Mouse (Mus musculus): Measurements from ENCODE around the gene Rnf44. TPM values are rescaled to one million over a fixed set of nuclear protein-coding genes. Genes with fewer than 3 reads are reported as not detected.

Rnf44 gene
- polyA plus RNA-seq, 1 experiment: 132 TPM

- H3K36me3 ChIP-seq (replicated peaks; ENCODE audit: low read length): no peaks in the 10 kb centered on the region
- no peak overlapping the region for H3K4me3 ChIP-seq (replicated peaks)
- no peak for TF ChIP-seq GATA1 (IDR thresholded peaks at IDR 0.05; ENCODE audit: borderline replicate concordance, low read length)
- TF ChIP-seq FLI1 (IDR thresholded peaks at IDR 0.05; ENCODE audit: low read length): no peak
- H3K9me3 ChIP-seq: no peaks in the 10 kb centered on the region
- H3K4me1 ChIP-seq: peaks cover 4% of the 10 kb centered on the region; the same call in 1 of the 2 replicates
- H3K27me3 ChIP-seq (replicated peaks): peaks cover 48% of the 10 kb centered on the region
These were observed 11.2 kb upstream of the Rnf44 start for GRCm38 (mm10) chr13:54704890-54705289.

- TF ChIP-seq GATA1 (IDR thresholded peaks at IDR 0.05; ENCODE audit: borderline replicate concordance, low read length) (no peak), FLI1 (IDR thresholded peaks at IDR 0.05; ENCODE audit: low read length) (no peak)
- H3K27me3 ChIP-seq (replicated peaks): peaks cover 48% of the 10 kb centered on the region
These were observed 8.8 kb upstream of the Rnf44 start for GRCm38 (mm10) chr13:54702507-54702906.

GRCm38 (mm10) chr13:54701243-54701642, 7.5 kb upstream of the Rnf44 start, which contains the start of gene Cdhr2:
Gene Cdhr2, plus strand, starts transcription at chr13:54701461.
- TF ChIP-seq GATA1 (IDR thresholded peaks at IDR 0.05; ENCODE audit: borderline replicate concordance, low read length) (no peak), FLI1 (IDR thresholded peaks at IDR 0.05; ENCODE audit: low read length) (no peak)
- H3K36me3 ChIP-seq (replicated peaks; ENCODE audit: low read length): no peaks in the 10 kb centered on the region
- no peak within 1 kb of the TSS for H3K4me3 ChIP-seq (replicated peaks)
- H3K27me3 ChIP-seq (replicated peaks): peaks cover 44% of the 10 kb centered on the region
- no peaks in the 10 kb centered on the region for H3K9me3 ChIP-seq
- peaks cover 5% of the 10 kb centered on the region for H3K4me1 ChIP-seq

More at GRCm38 (mm10) chr13:54702507-54702906, 8.8 kb upstream of the Rnf44 start:
- H3K36me3 ChIP-seq (replicated peaks; ENCODE audit: low read length): no peaks in the 10 kb centered on the region
- H3K4me1 ChIP-seq: peaks cover 4% of the 10 kb centered on the region; the same call in 1 of the 2 replicates
- H3K4me3 ChIP-seq (replicated peaks): no peak overlapping the region
- H3K9me3 ChIP-seq: no peaks in the 10 kb centered on the region

GRCm38 (mm10) chr13:54695479-54696230, 1.9 kb upstream of the Rnf44 start:
- Histone ChIP-seq H3K36me3 (replicated peaks; ENCODE audit: low read length) (peaks cover 2% of the 10 kb centered on the region), H3K4me3 (replicated peaks) (no peak overlapping the region), H3K4me1 (peaks cover 43% of the 10 kb centered on the region), H3K9me3 (no peaks in the 10 kb centered on the region), H3K27me3 (replicated peaks) (peaks cover 6% of the 10 kb centered on the region)
- TF ChIP-seq GATA1 (IDR thresholded peaks at IDR 0.05; ENCODE audit: borderline replicate concordance, low read length) (no peak), FLI1 (IDR thresholded peaks at IDR 0.05; ENCODE audit: low read length) (no peak)

GRCm38 (mm10) chr13:54694348-54695060, 797 bp upstream of the Rnf44 start:
- peaks cover 3% of the 10 kb centered on the region for H3K27me3 ChIP-seq (replicated peaks)
- H3K36me3 ChIP-seq (replicated peaks; ENCODE audit: low read length): peaks cover 6% of the 10 kb centered on the region
- TF ChIP-seq GATA1 (IDR thresholded peaks at IDR 0.05; ENCODE audit: borderline replicate concordance, low read length): no peak
- TF ChIP-seq FLI1 (IDR thresholded peaks at IDR 0.05; ENCODE audit: low read length): no peak
- H3K4me1 ChIP-seq: peaks cover 52% of the 10 kb centered on the region
- peak overlapping the region; percentile 93 for H3K4me3 ChIP-seq (replicated peaks)
- H3K9me3 ChIP-seq: no peaks in the 10 kb centered on the region

GRCm38 (mm10) chr13:54692711-54693557, 773 bp downstream of the Rnf44 start:
- Histone ChIP-seq H3K27me3 (replicated peaks) (no peaks in the 10 kb centered on the region), H3K4me3 (replicated peaks) (peak overlapping the region; percentile 93), H3K36me3 (replicated peaks; ENCODE audit: low read length) (peaks cover 6% of the 10 kb centered on the region), H3K4me1 (peaks cover 65% of the 10 kb centered on the region), H3K9me3 (no peaks in the 10 kb centered on the region)
- TF ChIP-seq FLI1 (IDR thresholded peaks at IDR 0.05; ENCODE audit: low read length) (no peak), GATA1 (IDR thresholded peaks at IDR 0.05; ENCODE audit: borderline replicate concordance, low read length) (no peak)

GRCm38 (mm10) chr13:54691737-54692136, 2.0 kb downstream of the Rnf44 start:
- Histone ChIP-seq H3K27me3 (replicated peaks) (no peaks in the 10 kb centered on the region), H3K9me3 (no peaks in the 10 kb centered on the region), H3K4me1 (peaks cover 67% of the 10 kb centered on the region), H3K36me3 (replicated peaks; ENCODE audit: low read length) (peaks cover 6% of the 10 kb centered on the region), H3K4me3 (replicated peaks) (peak overlapping the region; percentile 93)
- TF ChIP-seq FLI1 (IDR thresholded peaks at IDR 0.05; ENCODE audit: low read length): no peak
- TF ChIP-seq GATA1 (IDR thresholded peaks at IDR 0.05; ENCODE audit: borderline replicate concordance, low read length): no peak

GRCm38 (mm10) chr13:54690151-54690740, 3.5 kb downstream of the Rnf44 start:
- Histone ChIP-seq H3K36me3 (replicated peaks; ENCODE audit: low read length) (peaks cover 15% of the 10 kb centered on the region), H3K27me3 (replicated peaks) (no peaks in the 10 kb centered on the region), H3K4me1 (peaks cover 71% of the 10 kb centered on the region), H3K9me3 (no peaks in the 10 kb centered on the region), H3K4me3 (replicated peaks) (peak overlapping the region; percentile 40)
- no peak for TF ChIP-seq GATA1 (IDR thresholded peaks at IDR 0.05; ENCODE audit: borderline replicate concordance, low read length)
- no peak for TF ChIP-seq FLI1 (IDR thresholded peaks at IDR 0.05; ENCODE audit: low read length)

Data from megakaryocyte, embryonic 14.5 days (primary cell).